Mouse (Mus musculus) limb, embryonic 10.5 days (tissue): ENCODE results near the gene Hydin. TPM values are rescaled to one million over a fixed set of nuclear protein-coding genes. Genes with fewer than 3 reads are reported as not detected.
"Not testable (repeated sequence)": the region's sequence is repeated elsewhere in the genome, so short reads cannot be mapped to it uniquely, and the experiment has no call there.

Experiments
- DNase-seq: peaks from one replicate; pipeline ENCODE4 v3.0.0-alpha.2; 2017; ENCODE audit warnings: low spot score
- H3K27ac ChIP-seq: fragments of 300-500 bp; sonication (generic); 2 replicates; pipeline ENCODE4 v1.5.1; 2016; ENCODE audit warnings: mild to moderate bottlenecking
- H3K27me3 ChIP-seq: fragments of 300-500 bp; sonication (generic); 2 replicates; pipeline ENCODE4 v1.6.1; 2016; ENCODE audit warnings: low read depth, mild to moderate bottlenecking; ENCODE audit not compliant: poor library complexity, severe bottlenecking
- H3K36me3 ChIP-seq: fragments of 300-500 bp; sonication (generic); 2 replicates; pipeline ENCODE4 v1.6.1; 2016; ENCODE audit warnings: mild to moderate bottlenecking, moderate library complexity
- H3K4me1 ChIP-seq: fragments of 300-500 bp; sonication (generic); 2 replicates; pipeline ENCODE4 v1.6.1; 2016
- H3K4me3 ChIP-seq: fragments of 300-500 bp; sonication (generic); 2 replicates; pipeline ENCODE4 v1.5.1; 2016; ENCODE audit warnings: mild to moderate bottlenecking, moderate library complexity
- H3K9me3 ChIP-seq: fragments of 300-500 bp; sonication (generic); replicated peaks from 2 replicates; pipeline ENCODE4 v1.6.1; 2016; ENCODE audit warnings: mild to moderate bottlenecking
- WGBS: fragments of 180-500 bp; shearing (Covaris S2); methylation state at CpG from one replicate; pipeline ENCODE4 v1.1.7; 2016; 5-methylcytosine and 5-hydroxymethylcytosine counted together
- polyA plus RNA-seq: library from polyadenylated mRNA; unstranded; fragments of >200 nt; fragmentation: Nextera tagmentation; extraction: Ambion mirVana; gene quantifications from 2 replicates; pipeline ENCODE4 v1.2.1, GENCODE M21; 2016

Gene Hydin
- polyA plus RNA-seq, 1 experiment from 2014 or later = 0.01 TPM

DNA sequence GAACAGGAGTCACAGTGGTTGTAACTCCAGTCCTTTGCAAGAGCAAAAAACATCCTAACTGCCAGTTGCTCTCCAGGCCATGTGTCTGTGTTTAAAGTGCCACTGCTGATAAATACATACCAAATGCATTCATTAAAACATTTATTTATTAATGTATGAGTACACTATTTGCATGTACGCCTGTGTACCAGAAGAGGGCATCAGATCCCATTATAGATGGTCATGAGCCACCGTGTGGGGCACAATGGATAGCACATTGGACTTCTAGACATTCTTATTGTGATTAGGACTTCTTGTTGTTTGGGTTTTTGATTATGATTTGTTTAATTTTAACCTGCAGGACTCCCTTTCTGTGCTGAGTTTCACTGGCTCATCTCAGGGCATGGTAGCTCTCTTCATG, 6.6 kb downstream of the Hydin start:
- no peak for DNase-seq
- Histone ChIP-seq H3K9me3 (no peaks in the 10 kb centered on the region), H3K27ac (no peak overlapping the region), H3K4me1 (peaks cover 5% of the 10 kb centered on the region), H3K27me3 (no peaks in the 10 kb centered on the region), H3K36me3 (no peaks in the 10 kb centered on the region), H3K4me3 (no peak overlapping the region)
- 75% methylated on average over 2 of the region's 2 CpGs for WGBS

- Histone ChIP-seq H3K27me3 (no peaks in the 10 kb centered on the region), H3K36me3 (no peaks in the 10 kb centered on the region), H3K4me3 (no peak overlapping the region), H3K27ac (no peak overlapping the region), H3K9me3 (no peaks in the 10 kb centered on the region), H3K4me1 (peaks cover 9% of the 10 kb centered on the region)
- no peak for DNase-seq
- WGBS = 91% methylated on average over 21 of the region's 21 CpGs
These were observed 8.9 kb downstream of the Hydin start for GRCm38 (mm10) chr8:110275465-110276258.

DNA sequence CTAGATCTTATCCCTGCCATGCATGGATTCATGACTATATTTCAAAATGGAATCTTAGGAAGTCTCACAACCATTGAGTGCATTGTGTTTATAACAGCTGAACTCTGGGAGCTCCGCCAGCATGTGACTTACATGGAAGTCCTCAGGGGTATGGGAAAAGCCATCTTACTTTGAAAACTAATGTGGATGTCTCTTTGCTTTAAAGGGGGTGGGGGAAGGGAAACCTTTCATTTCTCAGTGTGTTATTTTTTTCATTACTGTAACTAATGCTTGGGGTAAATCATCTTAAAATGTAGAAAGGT, 9.4 kb downstream of the Hydin start:
- DNase-seq = no peak
- no peaks in the 10 kb centered on the region for H3K9me3 ChIP-seq
- no peaks in the 10 kb centered on the region for H3K36me3 ChIP-seq
- no peaks in the 10 kb centered on the region for H3K27me3 ChIP-seq
- no peak overlapping the region for H3K27ac ChIP-seq
- peaks cover 15% of the 10 kb centered on the region for H3K4me1 ChIP-seq
- no peak overlapping the region for H3K4me3 ChIP-seq
- 89% methylated on average over 1 of the region's 1 CpGs for WGBS

- no peak for DNase-seq
- H3K27ac ChIP-seq = no peak overlapping the region
- 83% methylated on average over 2 of the region's 2 CpGs for WGBS
- no peaks in the 10 kb centered on the region for H3K27me3 ChIP-seq
- H3K4me3 ChIP-seq = no peak overlapping the region
- H3K4me1 ChIP-seq = no peaks in the 10 kb centered on the region
- H3K9me3 ChIP-seq = no peaks in the 10 kb centered on the region
- H3K36me3 ChIP-seq = no peaks in the 10 kb centered on the region
These were observed 45.9 kb downstream of the Hydin start for GRCm38 (mm10) chr8:110312715-110313114.

DNA sequence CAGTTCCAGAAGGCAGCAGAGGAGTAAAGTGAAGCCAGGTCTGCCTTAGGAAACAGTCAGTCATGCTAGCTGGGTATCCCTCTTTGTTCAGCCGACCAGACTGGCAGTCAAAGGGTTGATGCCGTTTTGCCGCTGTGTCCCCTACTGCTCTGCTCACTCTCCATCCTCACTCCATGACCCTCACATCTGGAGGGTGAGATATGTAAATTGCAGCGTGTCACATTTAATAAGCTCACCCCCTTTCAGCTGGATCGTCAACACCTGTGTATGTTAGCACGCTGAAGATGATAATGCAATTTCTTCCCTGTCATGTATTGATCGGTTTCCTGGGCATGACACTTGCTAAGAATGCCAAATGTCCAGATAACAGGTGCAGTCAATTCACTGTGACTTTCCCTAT, 49.0 kb downstream of the Hydin start:
- Histone ChIP-seq H3K9me3 (no peaks in the 10 kb centered on the region), H3K4me3 (no peak overlapping the region), H3K4me1 (no peaks in the 10 kb centered on the region), H3K27ac (no peak overlapping the region), H3K27me3 (no peaks in the 10 kb centered on the region), H3K36me3 (no peaks in the 10 kb centered on the region)
- 75% methylated on average over 7 of the region's 7 CpGs for WGBS
- DNase-seq = no peak

DNA sequence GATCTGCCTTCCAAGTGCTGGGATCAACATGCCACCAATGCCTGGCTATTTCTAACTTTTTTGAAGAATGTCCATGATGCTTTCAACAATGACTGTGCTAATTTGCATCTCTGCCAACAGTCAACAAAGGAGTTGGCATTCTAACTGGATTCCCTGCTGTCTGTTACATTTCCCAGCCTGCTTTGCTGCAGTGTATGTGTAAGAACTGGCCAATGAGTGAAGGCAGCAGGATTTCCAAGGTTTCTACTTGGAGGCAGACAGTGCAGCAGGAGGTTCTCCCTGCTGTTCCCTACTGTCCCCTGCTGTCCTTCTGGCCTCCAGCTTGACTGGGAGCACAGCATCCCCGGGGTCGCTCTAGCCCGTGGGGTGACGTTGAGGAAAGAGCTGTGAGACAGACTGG, 52.8 kb downstream of the Hydin start:
- no peaks in the 10 kb centered on the region for H3K27me3 ChIP-seq
- no peaks in the 10 kb centered on the region for H3K9me3 ChIP-seq
- H3K36me3 ChIP-seq = no peaks in the 10 kb centered on the region
- 86% methylated on average over 4 of the region's 4 CpGs for WGBS
- H3K27ac ChIP-seq = no peak overlapping the region
- DNase-seq = no peak
- H3K4me3 ChIP-seq = no peak overlapping the region
- H3K4me1 ChIP-seq = no peaks in the 10 kb centered on the region

DNA sequence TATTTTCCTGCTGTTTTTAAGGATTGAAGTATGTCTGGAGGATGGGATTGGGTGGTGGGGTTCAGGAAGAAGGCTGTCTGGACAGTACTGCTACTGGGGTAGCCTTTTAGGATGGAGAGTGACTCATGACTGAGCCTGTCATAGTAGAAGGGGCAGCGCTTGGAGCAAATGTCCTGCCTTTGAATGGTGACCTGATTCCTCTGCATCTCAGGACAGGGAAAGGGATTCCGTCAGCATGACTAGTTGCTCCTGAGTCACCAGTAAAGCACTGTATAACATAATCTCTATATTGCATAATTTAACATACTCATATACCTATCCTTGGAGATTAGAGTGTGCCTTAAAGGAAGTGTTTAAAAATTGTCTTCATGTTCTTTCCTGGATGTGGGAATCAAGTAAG, 54.7 kb downstream of the Hydin start:
- Histone ChIP-seq H3K4me1 (no peaks in the 10 kb centered on the region), H3K9me3 (no peaks in the 10 kb centered on the region), H3K27ac (no peak overlapping the region), H3K27me3 (no peaks in the 10 kb centered on the region), H3K36me3 (no peaks in the 10 kb centered on the region), H3K4me3 (no peak overlapping the region)
- DNase-seq = no peak
- 95% methylated on average over 2 of the region's 2 CpGs for WGBS

DNA sequence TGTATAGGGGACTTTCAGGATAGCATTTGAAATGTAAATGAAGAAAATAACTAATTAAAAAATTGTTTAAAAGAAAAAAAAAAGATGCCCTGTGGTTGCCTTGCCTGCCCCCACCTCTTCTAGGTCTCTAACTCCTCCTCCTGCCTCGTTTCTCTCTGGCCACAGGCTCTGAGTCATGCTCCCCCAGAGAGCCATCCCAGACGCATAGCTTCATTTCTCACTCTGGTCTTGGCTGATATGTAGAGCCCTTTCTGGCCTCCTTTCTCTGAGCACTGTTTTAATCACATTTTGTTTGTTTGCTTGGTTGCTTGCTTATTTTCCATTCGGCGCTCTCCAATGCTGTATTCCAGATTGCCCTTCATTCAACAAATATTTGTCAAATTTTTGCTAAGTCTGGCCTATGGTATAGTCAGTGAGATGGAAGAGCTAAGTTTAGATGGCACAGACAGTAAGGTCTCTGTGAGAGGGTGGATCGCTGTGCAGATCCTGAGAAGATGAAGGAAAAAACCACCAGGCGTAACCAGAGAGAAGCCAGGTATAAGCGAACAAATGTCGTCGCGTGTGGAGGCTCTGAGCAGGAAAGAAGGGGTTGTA, 57.3 kb downstream of the Hydin start:
- no peak for DNase-seq
- Histone ChIP-seq H3K9me3 (no peaks in the 10 kb centered on the region), H3K27ac (no peak overlapping the region), H3K27me3 (no peaks in the 10 kb centered on the region), H3K4me1 (no peaks in the 10 kb centered on the region), H3K36me3 (no peaks in the 10 kb centered on the region), H3K4me3 (no peak overlapping the region)
- WGBS = 86% methylated on average over 10 of the region's 10 CpGs

- not testable (repeated sequence) for H3K27ac ChIP-seq, DNase-seq, H3K4me1 ChIP-seq, H3K27me3 ChIP-seq, H3K36me3 ChIP-seq, H3K4me3 ChIP-seq, H3K9me3 ChIP-seq
These were observed 60.3 kb downstream of the Hydin start for GRCm38 (mm10) chr8:110327120-110327519.

- H3K9me3 ChIP-seq = no peaks in the 10 kb centered on the region
- H3K27me3 ChIP-seq = no peaks in the 10 kb centered on the region
- H3K4me3 ChIP-seq = no peak overlapping the region
- 88% methylated on average over 7 of the region's 7 CpGs for WGBS
- H3K27ac ChIP-seq = no peak overlapping the region
- no peaks in the 10 kb centered on the region for H3K36me3 ChIP-seq
- H3K4me1 ChIP-seq = 0 out of 2 replicates have a peak, but pooled peaks cover 5% of the 10 kb centered on the region
- no peak for DNase-seq
These were observed 66.6 kb downstream of the Hydin start for GRCm38 (mm10) chr8:110333376-110333775.

GRCm38 (mm10) chr8:110339447-110339846, 72.7 kb downstream of the Hydin start:
- 80% methylated on average over 2 of the region's 2 CpGs for WGBS
- no peaks in the 10 kb centered on the region for H3K36me3 ChIP-seq

DNA sequence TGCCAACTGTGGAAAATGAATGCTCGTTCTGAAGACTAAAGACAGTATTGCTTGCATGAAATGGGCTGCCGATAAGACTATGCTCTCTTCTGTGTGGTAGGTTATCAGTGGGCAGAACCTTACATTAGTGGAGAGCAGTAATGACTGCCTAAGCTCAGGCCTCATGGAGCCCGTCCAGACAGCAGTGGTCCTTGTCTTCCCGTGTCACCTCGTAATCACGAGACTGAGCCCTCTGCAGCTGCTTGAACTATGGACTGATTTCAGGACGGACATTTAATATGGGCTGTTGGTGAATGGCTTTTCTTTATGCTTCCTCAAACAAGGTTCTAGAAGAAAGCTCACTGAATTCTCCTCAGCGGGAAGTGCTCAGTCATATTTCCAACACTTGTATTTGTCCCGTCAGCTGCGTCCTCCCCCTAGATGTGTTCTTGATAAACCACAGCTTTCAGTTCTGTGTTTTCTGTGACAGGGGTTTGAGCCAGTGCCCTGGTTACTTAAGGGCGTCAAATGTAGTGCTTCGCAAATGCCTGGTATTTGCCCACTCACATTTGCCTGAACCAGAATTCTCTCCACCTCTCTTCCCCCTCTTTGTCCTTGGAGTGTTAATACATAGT, 73.4 kb downstream of the Hydin start:
- Histone ChIP-seq H3K4me3 (no peak overlapping the region), H3K27ac (no peak overlapping the region), H3K4me1 (0 out of 2 replicates have a peak, but pooled peaks cover 5% of the 10 kb centered on the region), H3K27me3 (no peaks in the 10 kb centered on the region), H3K9me3 (no peaks in the 10 kb centered on the region), H3K36me3 (no peaks in the 10 kb centered on the region)
- DNase-seq = no peak
- 89% methylated on average over 12 of the region's 12 CpGs for WGBS

More at GRCm38 (mm10) chr8:110339447-110339846, 72.7 kb downstream of the Hydin start:
- Histone ChIP-seq H3K27ac (no peak overlapping the region), H3K4me3 (no peak overlapping the region), H3K27me3 (no peaks in the 10 kb centered on the region), H3K9me3 (no peaks in the 10 kb centered on the region), H3K4me1 (0 out of 2 replicates have a peak, but pooled peaks cover 5% of the 10 kb centered on the region)
- DNase-seq = no peak

DNA sequence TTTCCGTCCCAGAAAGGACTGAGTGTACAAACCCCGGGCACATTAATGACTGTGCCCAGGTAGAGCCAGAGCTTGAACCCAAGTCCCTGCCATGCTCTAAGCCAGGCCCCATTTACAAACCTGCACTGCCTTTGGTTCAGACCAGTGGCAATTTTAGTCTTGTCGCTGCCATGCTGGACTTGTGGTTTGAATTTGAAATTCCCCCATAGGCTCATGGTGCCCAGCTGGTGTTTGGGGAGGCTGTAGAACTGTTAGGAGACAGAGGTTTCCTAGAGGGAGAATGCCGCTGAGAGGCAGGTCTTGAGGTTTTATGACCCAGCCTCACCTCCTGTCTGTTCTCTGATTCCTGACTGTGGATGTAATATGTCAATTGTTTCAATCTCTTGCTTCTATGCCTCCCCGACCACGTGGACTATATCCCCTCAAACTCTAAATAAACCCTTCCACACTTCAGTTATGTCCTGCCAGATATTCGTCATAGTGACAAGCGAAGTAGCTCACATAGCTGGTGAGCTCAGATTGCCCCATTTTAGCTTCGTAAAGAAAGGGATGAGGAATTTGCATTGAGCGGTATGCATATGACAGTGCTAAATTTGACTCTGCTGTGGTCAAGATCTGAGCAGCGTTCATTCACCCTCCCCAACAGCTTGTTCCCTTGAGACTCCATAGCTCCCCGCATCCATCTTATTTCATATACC, 79.1 kb downstream of the Hydin start:
- Histone ChIP-seq H3K4me3 (no peak overlapping the region), H3K27ac (no peak overlapping the region), H3K36me3 (no peaks in the 10 kb centered on the region), H3K27me3 (no peaks in the 10 kb centered on the region), H3K9me3 (no peaks in the 10 kb centered on the region), H3K4me1 (0 out of 2 replicates have a peak, but pooled peaks cover 4% of the 10 kb centered on the region)
- no peak for DNase-seq
- WGBS = 86% methylated on average over 12 of the region's 12 CpGs
